Comparison of ENCODE assay signal across 31 mouse cellular contexts in genomic region chr5:99746087-99746486, GRCm38 (mm10). TPM values are rescaled to one million over a fixed set of nuclear protein-coding genes. Genes with fewer than 3 reads are reported as not detected.
DNase-seq lines count a peak whose midpoint lies in the region; ATAC-seq lines count a peak whose summit lies in the region.
"Had no signal": no experiment of that assay in that cellular context is flagged by ENCODE, and none has a peak within 500 bp of the region (broad histone marks: within the 10 kb centered on the region; RNA-seq: fewer than 3 reads in every experiment).

No protein-coding gene starts in this region.

- H3K27me3 ChIP-seq in forebrain, embryonic 15.5 days: no peaks in the 10 kb centered on the region
- no peaks in the 10 kb centered on the region for H3K27me3 ChIP-seq in forebrain, embryonic 13.5 days
- no peaks in the 10 kb centered on the region for H3K27me3 ChIP-seq in midbrain, embryonic 14.5 days (ENCODE audit: control insufficient read depth, insufficient read depth, low read length)
- H3K27me3 ChIP-seq in midbrain, embryonic 11.5 days (ENCODE audit: control insufficient read depth, insufficient read depth, low read length): no peaks in the 10 kb centered on the region
- no peaks in the 10 kb centered on the region for H3K27me3 ChIP-seq in forebrain, embryonic 16.5 days (replicated peaks; ENCODE audit: control insufficient read depth, insufficient read depth, low read length)
- no peaks in the 10 kb centered on the region for H3K27me3 ChIP-seq in limb, embryonic 10.5 days (ENCODE audit: low read depth, poor library complexity, severe bottlenecking)
- H3K27me3 ChIP-seq: embryonic facial prominence, embryonic 13.5 days; heart, embryonic 12.5 days; heart, embryonic 15.5 days had no signal

- ATAC-seq in forebrain, embryonic 15.5 days (replicated peaks): peak; percentile 46; the same call in 1 of the 2 replicates
- no peak for ATAC-seq in forebrain, embryonic 13.5 days
- no peak for ATAC-seq in midbrain, embryonic 14.5 days (ENCODE audit: low FRiP score, low TSS enrichment)
- no peak for ATAC-seq in midbrain, embryonic 11.5 days (ENCODE audit: low FRiP score)
- ATAC-seq in forebrain, embryonic 16.5 days: peak; percentile 29; the same call in 1 of the 2 replicates
- ATAC-seq: CD4-positive, CD25-positive, alpha-beta regulatory T cell, adult 4 months; hindbrain, embryonic 16.5 days; inflammation-experienced regulatory T-cells, adult 6 months; intestine, embryonic 16.5 days had no signal

- H3K4me3 ChIP-seq in forebrain, embryonic 15.5 days: no peak overlapping the region
- no peak overlapping the region for H3K4me3 ChIP-seq in forebrain, embryonic 13.5 days
- no peak overlapping the region for H3K4me3 ChIP-seq in midbrain, embryonic 14.5 days (replicated peaks; ENCODE audit: low read depth, low read length)
- H3K4me3 ChIP-seq in midbrain, embryonic 11.5 days (ENCODE audit: low read depth, low read length): no peak overlapping the region
- no peak overlapping the region for H3K4me3 ChIP-seq in forebrain, embryonic 16.5 days (replicated peaks; ENCODE audit: low read length)
- no peak overlapping the region for H3K4me3 ChIP-seq in limb, embryonic 10.5 days
- H3K4me3 ChIP-seq: embryonic facial prominence, embryonic 10.5 days; embryonic facial prominence, embryonic 13.5 days; erythroblast, embryonic 14.5 days; heart, embryonic 12.5 days; heart, embryonic 15.5 days; hindbrain, embryonic 10.5 days had no signal

- H3K4me2 ChIP-seq in forebrain, embryonic 15.5 days (replicated peaks): no peak overlapping the region
- H3K4me2 ChIP-seq in forebrain, embryonic 13.5 days: no peak overlapping the region
- H3K4me2 ChIP-seq in midbrain, embryonic 14.5 days (ENCODE audit: low read length): no peak overlapping the region
- H3K4me2 ChIP-seq in midbrain, embryonic 11.5 days: no peak overlapping the region
- H3K4me2 ChIP-seq in forebrain, embryonic 16.5 days (ENCODE audit: low read length): no peak overlapping the region
- H3K4me2 ChIP-seq: embryonic facial prominence, embryonic 13.5 days; heart, embryonic 12.5 days; heart, embryonic 15.5 days had no signal

- peak; percentile 36 for DNase-seq in midbrain, embryonic 14.5 days
- no peak for DNase-seq in midbrain, embryonic 11.5 days (ENCODE audit: low spot score, missing footprints)
- DNase-seq in limb, embryonic 10.5 days (ENCODE audit: low spot score): no peak
- no peak for DNase-seq in adrenal gland, postnatal 25 days
- DNase-seq in embryo, embryonic 10.5 days (ENCODE audit: low spot score): no peak
- DNase-seq: adrenal gland, adult 8-10 months; adrenal gland, postnatal 36 days; cerebellum, adult 11 months; cerebellum, adult 2 months; cerebellum, adult 9-11 months; cerebellum, postnatal 25 days; embryo, embryonic 11 days; gastrocnemius, postnatal 25 days; heart, adult 18-20 months; heart, postnatal 10 days; heart, postnatal 36 days; kidney, adult 18-20 months had no signal

- no peaks in the 10 kb centered on the region for H3K9me3 ChIP-seq in forebrain, embryonic 15.5 days
- no peaks in the 10 kb centered on the region for H3K9me3 ChIP-seq in forebrain, embryonic 13.5 days (replicated peaks)
- H3K9me3 ChIP-seq in midbrain, embryonic 14.5 days (ENCODE audit: control insufficient read depth, low read length): no peaks in the 10 kb centered on the region
- H3K9me3 ChIP-seq in midbrain, embryonic 11.5 days (ENCODE audit: control insufficient read depth, low read length): no peaks in the 10 kb centered on the region
- H3K9me3 ChIP-seq in forebrain, embryonic 16.5 days (ENCODE audit: control insufficient read depth, low read length): no peaks in the 10 kb centered on the region
- H3K9me3 ChIP-seq in limb, embryonic 10.5 days (replicated peaks): no peaks in the 10 kb centered on the region
- H3K9me3 ChIP-seq: embryonic facial prominence, embryonic 10.5 days; embryonic facial prominence, embryonic 13.5 days; heart, embryonic 12.5 days; heart, embryonic 15.5 days; hindbrain, embryonic 10.5 days had no signal

- no peak overlapping the region for H3K9ac ChIP-seq in forebrain, embryonic 15.5 days (replicated peaks)
- H3K9ac ChIP-seq in forebrain, embryonic 13.5 days: no peak overlapping the region
- no peak overlapping the region for H3K9ac ChIP-seq in midbrain, embryonic 14.5 days (replicated peaks; ENCODE audit: low read length)
- no peak overlapping the region for H3K9ac ChIP-seq in midbrain, embryonic 11.5 days (ENCODE audit: low read length)
- H3K9ac ChIP-seq in forebrain, embryonic 16.5 days (replicated peaks; ENCODE audit: low read depth, low read length): no peak overlapping the region
- H3K9ac ChIP-seq: embryonic facial prominence, embryonic 13.5 days; heart, embryonic 12.5 days; heart, embryonic 15.5 days had no signal

- WGBS in forebrain, embryonic 15.5 days: 18% methylated on average over 7 of the region's 7 CpGs
- 24% methylated on average over 7 of the region's 7 CpGs for WGBS in forebrain, embryonic 13.5 days
- 51% methylated on average over 7 of the region's 7 CpGs for WGBS in midbrain, embryonic 14.5 days
- 74% methylated on average over 7 of the region's 7 CpGs for WGBS in midbrain, embryonic 11.5 days
- WGBS in forebrain, embryonic 16.5 days: 16% methylated on average over 7 of the region's 7 CpGs
- WGBS in limb, embryonic 10.5 days: 62% methylated on average over 7 of the region's 7 CpGs

- peaks cover 23% of the 10 kb centered on the region for H3K4me1 ChIP-seq in forebrain, embryonic 15.5 days
- peaks cover 41% of the 10 kb centered on the region for H3K4me1 ChIP-seq in forebrain, embryonic 13.5 days
- 0 out of 2 replicates have a peak, but pooled peaks cover 11% of the 10 kb centered on the region for H3K4me1 ChIP-seq in midbrain, embryonic 14.5 days (ENCODE audit: control insufficient read depth, insufficient read depth, low read length)
- no peaks in the 10 kb centered on the region for H3K4me1 ChIP-seq in midbrain, embryonic 11.5 days (ENCODE audit: control insufficient read depth, insufficient read depth, low read length)
- H3K4me1 ChIP-seq in forebrain, embryonic 16.5 days (replicated peaks; ENCODE audit: control insufficient read depth, insufficient read depth, low read length): peaks cover 19% of the 10 kb centered on the region
- peaks cover 57% of the 10 kb centered on the region for H3K4me1 ChIP-seq in limb, embryonic 10.5 days
- H3K4me1 ChIP-seq: heart, embryonic 15.5 days had no signal

- peak overlapping the region; percentile 21; the same call in 1 of the 2 replicates for H3K27ac ChIP-seq in forebrain, embryonic 15.5 days (replicated peaks)
- no peak overlapping the region; the same call in none of the 2 replicates for H3K27ac ChIP-seq in forebrain, embryonic 13.5 days
- no peak overlapping the region for H3K27ac ChIP-seq in midbrain, embryonic 14.5 days (replicated peaks; ENCODE audit: low read depth, low read length)
- no peak overlapping the region for H3K27ac ChIP-seq in midbrain, embryonic 11.5 days (ENCODE audit: low read depth, low read length)
- H3K27ac ChIP-seq in forebrain, embryonic 16.5 days (ENCODE audit: low read length): no peak overlapping the region
- H3K27ac ChIP-seq in limb, embryonic 10.5 days: 0 out of 2 replicates have a peak overlapping the region, but pooled peaks have one; percentile 19
- H3K27ac ChIP-seq: embryonic facial prominence, embryonic 10.5 days; embryonic facial prominence, embryonic 13.5 days; heart, embryonic 15.5 days; hindbrain, embryonic 10.5 days had no signal

- no peaks in the 10 kb centered on the region for H3K36me3 ChIP-seq in forebrain, embryonic 15.5 days
- no peaks in the 10 kb centered on the region for H3K36me3 ChIP-seq in forebrain, embryonic 13.5 days (ENCODE audit: poor library complexity, severe bottlenecking)
- H3K36me3 ChIP-seq in midbrain, embryonic 14.5 days (ENCODE audit: control insufficient read depth, insufficient read depth, low read length): no peaks in the 10 kb centered on the region
- no peaks in the 10 kb centered on the region for H3K36me3 ChIP-seq in midbrain, embryonic 11.5 days (ENCODE audit: control insufficient read depth, insufficient read depth, low read length)
- H3K36me3 ChIP-seq in forebrain, embryonic 16.5 days (ENCODE audit: control insufficient read depth, insufficient read depth): no peaks in the 10 kb centered on the region
- no peaks in the 10 kb centered on the region for H3K36me3 ChIP-seq in limb, embryonic 10.5 days
- H3K36me3 ChIP-seq: embryonic facial prominence, embryonic 10.5 days; embryonic facial prominence, embryonic 13.5 days; heart, embryonic 12.5 days; heart, embryonic 15.5 days; hindbrain, embryonic 10.5 days had no signal

RNA-seq across cellular contexts. Expression of gene Rasgef1b, which starts 17.2 kb away (rescaled TPM):
- 115 and 143 TPM in 2 replicates for polyA plus RNA-seq in forebrain, embryonic 15.5 days (2015; fragmentation: Nextera tagmentation; extraction: Ambion mirVana)
- polyA plus RNA-seq in forebrain, embryonic 13.5 days (2015; fragmentation: Nextera tagmentation; extraction: Ambion mirVana): 62.1 and 81.3 TPM in 2 replicates
- polyA plus RNA-seq in midbrain, embryonic 14.5 days (2014; fragmentation: Nextera tagmentation; extraction: Ambion mirVana): 59.5 and 75.6 TPM in 2 replicates
- polyA plus RNA-seq in midbrain, embryonic 11.5 days (2014; fragmentation: Nextera tagmentation; extraction: Ambion mirVana): 28.6 and 29.7 TPM in 2 replicates
- polyA plus RNA-seq in forebrain, embryonic 16.5 days (2015; fragmentation: Nextera tagmentation; extraction: Ambion mirVana): 107 and 121 TPM in 2 replicates
- polyA plus RNA-seq in limb, embryonic 10.5 days (2016; fragmentation: Nextera tagmentation; extraction: Ambion mirVana): 20.6 and 32.5 TPM in 2 replicates
- total RNA-seq in adrenal gland, postnatal 25 days (2021): 7.1 and 7.2 TPM in 2 replicates
- total RNA-seq: MEL had no signal

Comparison
In these comparisons a context has a peak if more than half of its experiments do, and no peak if none do; other contexts are left out.
1. ATAC-seq: peak in forebrain, embryonic 15.5 days (single experiment) and forebrain, embryonic 16.5 days (single experiment); none in forebrain, embryonic 13.5 days (single experiment), midbrain, embryonic 14.5 days (single experiment) and midbrain, embryonic 11.5 days (single experiment).
2. H3K27ac ChIP-seq: peak in forebrain, embryonic 15.5 days (single experiment) and limb, embryonic 10.5 days (single experiment); none in forebrain, embryonic 13.5 days (single experiment), midbrain, embryonic 14.5 days (single experiment), midbrain, embryonic 11.5 days (single experiment) and forebrain, embryonic 16.5 days (single experiment).